ENCODE assay signal across 25 mouse cellular contexts in the genomic region with DNA sequence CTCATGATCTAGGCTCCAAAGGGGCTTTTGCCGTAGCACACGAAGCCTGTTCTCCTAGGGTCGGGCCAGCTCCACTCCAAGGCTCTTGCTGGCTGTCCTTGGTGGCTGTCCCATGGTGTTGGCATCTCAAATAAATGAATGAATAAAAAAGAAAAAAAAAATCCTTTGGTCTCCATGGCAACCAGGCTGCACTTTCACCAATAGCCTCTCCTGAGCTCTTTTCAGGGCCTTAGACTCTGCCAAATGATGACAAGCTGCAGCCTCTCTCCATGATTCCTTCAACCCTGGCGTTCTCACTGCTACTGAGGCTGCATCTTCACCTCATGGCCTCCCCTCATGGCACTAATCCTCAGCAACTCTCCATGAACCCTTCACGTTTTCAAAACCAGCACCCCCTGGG. TPM values are rescaled to one million over a fixed set of nuclear protein-coding genes. Genes with fewer than 3 reads are reported as not detected.
DNase-seq lines count a peak whose midpoint lies in the region; ATAC-seq and TF ChIP-seq lines count a peak whose summit lies in the region.
"Had no signal": no experiment of that assay in that cellular context is flagged by ENCODE, and none has a peak within 500 bp of the region (broad histone marks: within the 10 kb centered on the region; RNA-seq: fewer than 3 reads in every experiment).

No protein-coding gene starts in this region.

- no peak for DNase-seq in forebrain, embryonic 11.5 days (ENCODE audit: low spot score)
- peak; percentile 67 for DNase-seq in brain, embryonic 14.5 days (ENCODE audit: low read depth)
- no peak for DNase-seq in thymus, postnatal 10 days (ENCODE audit: low spot score in 2 of 2)
- DNase-seq: adrenal gland, adult 8-10 months; cerebellum, adult 9-11 months; gastrocnemius, adult 2 months; kidney, adult 2 months; layer of hippocampus, adult 9-11 months; lung, postnatal 4 days; retina, postnatal 1 day; right cerebral cortex, postnatal 25 days; spleen, adult 18-20 months; thymus, postnatal 14 days had no signal

- H3K27ac ChIP-seq in forebrain, embryonic 15.5 days (replicated peaks): no peak overlapping the region
- H3K27ac ChIP-seq in forebrain, embryonic 11.5 days (ENCODE audit: low read depth, low read length): no peak overlapping the region
- H3K27ac ChIP-seq in forebrain, embryonic 16.5 days (ENCODE audit: low read length): no peak overlapping the region
- no peak overlapping the region; the same call in 1 of the 2 replicates for H3K27ac ChIP-seq in midbrain, embryonic 15.5 days
- H3K27ac ChIP-seq: embryonic facial prominence, embryonic 12.5 days; gastrocnemius, adult 2 months; kidney, postnatal 0 days; limb, embryonic 15.5 days; liver, embryonic 15.5 days; lung, embryonic 15.5 days; neural tube, embryonic 13.5 days had no signal

- no peak overlapping the region for H3K9ac ChIP-seq in forebrain, embryonic 15.5 days (replicated peaks)
- no peak overlapping the region for H3K9ac ChIP-seq in forebrain, embryonic 11.5 days (ENCODE audit: low read length)
- no peak overlapping the region for H3K9ac ChIP-seq in forebrain, embryonic 16.5 days (replicated peaks; ENCODE audit: low read depth, low read length)
- H3K9ac ChIP-seq in midbrain, embryonic 15.5 days: no peak overlapping the region
- H3K9ac ChIP-seq: embryonic facial prominence, embryonic 12.5 days; limb, embryonic 15.5 days; liver, embryonic 15.5 days; lung, embryonic 15.5 days; neural tube, embryonic 13.5 days had no signal

- no peak for TF ChIP-seq POLR2A in brain, embryonic 14.5 days (IDR thresholded peaks at IDR 0.05; ENCODE audit: borderline replicate concordance, extremely low read depth, insufficient read depth, insufficient read length, poor library complexity, severe bottlenecking)

- H3K4me1 ChIP-seq in forebrain, embryonic 15.5 days: peaks cover 5% of the 10 kb centered on the region; the same call in 1 of the 2 replicates
- H3K4me1 ChIP-seq in forebrain, embryonic 11.5 days (replicated peaks; ENCODE audit: control insufficient read depth, insufficient read depth, low read length): 0 out of 2 replicates have a peak, but pooled peaks cover 2% of the 10 kb centered on the region
- H3K4me1 ChIP-seq in forebrain, embryonic 16.5 days (replicated peaks; ENCODE audit: control insufficient read depth, insufficient read depth, low read length): peaks cover 5% of the 10 kb centered on the region
- peaks cover 8% of the 10 kb centered on the region for H3K4me1 ChIP-seq in midbrain, embryonic 15.5 days
- H3K4me1 ChIP-seq: embryonic facial prominence, embryonic 12.5 days; limb, embryonic 15.5 days; liver, embryonic 15.5 days; lung, embryonic 15.5 days; neural tube, embryonic 13.5 days had no signal

- 0 out of 2 replicates have a peak, but pooled peaks have one; percentile 41 for ATAC-seq in forebrain, embryonic 15.5 days (replicated peaks)
- ATAC-seq in forebrain, embryonic 11.5 days (replicated peaks; ENCODE audit: low FRiP score): no peak
- ATAC-seq in forebrain, embryonic 16.5 days: peak; percentile 55; the same call in 1 of the 2 replicates
- peak; percentile 63; the same call in 1 of the 2 replicates for ATAC-seq in midbrain, embryonic 15.5 days (replicated peaks)
- ATAC-seq in inflammation-experienced regulatory T-cells, adult 6 months: no peak

- no peaks in the 10 kb centered on the region for H3K36me3 ChIP-seq in forebrain, embryonic 15.5 days
- H3K36me3 ChIP-seq in forebrain, embryonic 11.5 days (ENCODE audit: control insufficient read depth, insufficient read depth, low read length): no peaks in the 10 kb centered on the region
- no peaks in the 10 kb centered on the region for H3K36me3 ChIP-seq in forebrain, embryonic 16.5 days (ENCODE audit: control insufficient read depth, insufficient read depth)
- H3K36me3 ChIP-seq in midbrain, embryonic 15.5 days (replicated peaks): no peaks in the 10 kb centered on the region
- H3K36me3 ChIP-seq: embryonic facial prominence, embryonic 12.5 days; limb, embryonic 15.5 days; liver, embryonic 15.5 days; lung, embryonic 15.5 days; neural tube, embryonic 13.5 days had no signal

- H3K27me3 ChIP-seq in forebrain, embryonic 15.5 days: no peaks in the 10 kb centered on the region
- no peaks in the 10 kb centered on the region for H3K27me3 ChIP-seq in forebrain, embryonic 11.5 days (ENCODE audit: control insufficient read depth, insufficient read depth, low read length)
- H3K27me3 ChIP-seq in forebrain, embryonic 16.5 days (replicated peaks; ENCODE audit: control insufficient read depth, insufficient read depth, low read length): no peaks in the 10 kb centered on the region
- no peaks in the 10 kb centered on the region for H3K27me3 ChIP-seq in midbrain, embryonic 15.5 days (replicated peaks)
- H3K27me3 ChIP-seq: embryonic facial prominence, embryonic 12.5 days; limb, embryonic 15.5 days; liver, embryonic 15.5 days; lung, embryonic 15.5 days; neural tube, embryonic 13.5 days had no signal

- no peak for TF ChIP-seq CTCF in brain, embryonic 14.5 days (IDR thresholded peaks at IDR 0.05; ENCODE audit: borderline replicate concordance, extremely low read depth, insufficient read depth, insufficient read length)

- no peak overlapping the region for H3K4me2 ChIP-seq in forebrain, embryonic 15.5 days (replicated peaks)
- no peak overlapping the region for H3K4me2 ChIP-seq in forebrain, embryonic 11.5 days (ENCODE audit: low read depth, low read length, severe bottlenecking)
- no peak overlapping the region for H3K4me2 ChIP-seq in forebrain, embryonic 16.5 days (ENCODE audit: low read length)
- H3K4me2 ChIP-seq in midbrain, embryonic 15.5 days: 0 out of 2 replicates have a peak overlapping the region, but pooled peaks have one; percentile 6
- H3K4me2 ChIP-seq: embryonic facial prominence, embryonic 12.5 days; limb, embryonic 15.5 days; liver, embryonic 15.5 days; lung, embryonic 15.5 days; neural tube, embryonic 13.5 days had no signal

- H3K4me3 ChIP-seq in forebrain, embryonic 15.5 days: no peak overlapping the region
- no peak overlapping the region for H3K4me3 ChIP-seq in forebrain, embryonic 11.5 days (ENCODE audit: low read depth, low read length)
- no peak overlapping the region for H3K4me3 ChIP-seq in forebrain, embryonic 16.5 days (replicated peaks; ENCODE audit: low read length)
- no peak overlapping the region for H3K4me3 ChIP-seq in midbrain, embryonic 15.5 days
- H3K4me3 ChIP-seq: embryonic facial prominence, embryonic 12.5 days; gastrocnemius, adult 2 months; limb, embryonic 15.5 days; liver, embryonic 15.5 days; lung, embryonic 15.5 days; myocyte; neural tube, embryonic 13.5 days had no signal

- H3K9me3 ChIP-seq in forebrain, embryonic 15.5 days: no peaks in the 10 kb centered on the region
- no peaks in the 10 kb centered on the region for H3K9me3 ChIP-seq in forebrain, embryonic 11.5 days (ENCODE audit: control insufficient read depth, low read length)
- H3K9me3 ChIP-seq in forebrain, embryonic 16.5 days (ENCODE audit: control insufficient read depth, low read length): no peaks in the 10 kb centered on the region
- no peaks in the 10 kb centered on the region for H3K9me3 ChIP-seq in midbrain, embryonic 15.5 days
- H3K9me3 ChIP-seq: embryonic facial prominence, embryonic 12.5 days; limb, embryonic 15.5 days; liver, embryonic 15.5 days; lung, embryonic 15.5 days; neural tube, embryonic 13.5 days had no signal

- 18% methylated on average over 5 of the region's 5 CpGs for WGBS in forebrain, embryonic 15.5 days
- WGBS in forebrain, embryonic 11.5 days: 39% methylated on average over 5 of the region's 5 CpGs
- WGBS in forebrain, embryonic 16.5 days: 22% methylated on average over 5 of the region's 5 CpGs
- 17% methylated on average over 5 of the region's 5 CpGs for WGBS in midbrain, embryonic 15.5 days

RNA-seq across cellular contexts. Expression of a gene that starts 28.7 kb away (rescaled TPM):
- 35.3 and 36.9 TPM in 2 replicates for polyA plus RNA-seq in forebrain, embryonic 15.5 days (2015; fragmentation: Nextera tagmentation; extraction: Ambion mirVana)
- 15.0 and 15.2 TPM in 2 replicates for polyA plus RNA-seq in forebrain, embryonic 11.5 days (2014; fragmentation: Nextera tagmentation; extraction: Ambion mirVana)
- 18.5 and 27.7 TPM in 2 replicates for polyA plus RNA-seq in brain, embryonic 14.5 days (2012; rRNA removed)
- polyA plus RNA-seq in forebrain, embryonic 16.5 days (2015; fragmentation: Nextera tagmentation; extraction: Ambion mirVana): 32.8 and 34.7 TPM in 2 replicates
- polyA plus RNA-seq in midbrain, embryonic 15.5 days (2015; fragmentation: Nextera tagmentation; extraction: Ambion mirVana): 17.9 TPM in 2 replicates
- 10 to 100 TPM in 1 of 3 experiments, 1 to 10 TPM in 2; 8.2 to 10.1 (median 9.7) TPM for polyA plus RNA-seq in inflammation-experienced regulatory T-cells, adult 6 months (2017; shearing (Covaris generic))
- polyA plus RNA-seq: C2C12, myocyte had no signal

Comparison
In these comparisons a context has a peak if more than half of its experiments do, and no peak if none do; other contexts are left out.
1. ATAC-seq: peak in forebrain, embryonic 15.5 days (single experiment), forebrain, embryonic 16.5 days (single experiment) and midbrain, embryonic 15.5 days (single experiment); none in forebrain, embryonic 11.5 days (single experiment) and inflammation-experienced regulatory T-cells, adult 6 months (single experiment).